9 mouse cellular contexts compared by ENCODE assay signal in the genomic region with DNA sequence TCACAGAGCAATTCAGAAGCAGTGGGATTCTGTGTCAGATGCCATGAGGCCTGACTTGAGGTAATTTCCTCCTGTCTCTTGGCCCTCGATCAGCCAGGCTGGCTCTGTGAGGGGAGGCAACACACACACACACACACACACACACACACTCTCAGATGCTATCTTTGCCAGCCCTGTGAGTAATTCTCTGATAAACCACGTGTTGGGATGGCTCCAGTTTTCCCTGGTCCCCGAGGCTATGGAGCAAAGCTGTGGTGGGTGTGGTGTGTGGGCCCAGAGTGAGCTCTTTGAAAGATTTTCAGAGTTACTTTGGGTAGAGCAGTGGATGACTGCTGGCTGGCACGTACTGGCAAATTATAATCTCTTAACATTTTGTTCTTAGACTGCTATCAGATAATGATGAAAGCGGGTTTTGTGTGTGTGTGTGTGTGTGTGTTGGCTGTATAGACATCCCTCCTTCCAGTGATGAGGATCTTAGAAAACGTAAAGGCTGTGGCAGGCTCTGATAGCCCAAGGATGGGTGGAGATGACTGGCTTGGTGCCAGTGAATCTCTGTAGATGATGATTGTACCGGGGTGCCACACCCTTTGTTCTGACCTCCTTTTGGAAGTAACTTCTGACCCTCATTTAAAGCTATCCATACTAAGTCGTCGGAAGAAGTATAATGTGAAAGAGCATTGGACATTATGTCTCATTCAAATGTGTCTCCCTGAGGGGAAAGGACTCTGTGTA.
DNase-seq lines count a peak whose midpoint lies in the region; ATAC-seq and TF ChIP-seq lines count a peak whose summit lies in the region.
"Had no signal": no experiment of that assay in that cellular context is flagged by ENCODE, and none has a peak within 500 bp of the region (broad histone marks: within the 10 kb centered on the region; RNA-seq: fewer than 3 reads in every experiment).

No protein-coding gene starts in this region.

- no peaks in the 10 kb centered on the region for H3K36me3 ChIP-seq in heart, embryonic 13.5 days
- H3K36me3 ChIP-seq in thymus, adult 2 months (ENCODE audit: control insufficient read depth, insufficient read depth, low read length), result no peaks in the 10 kb centered on the region
- H3K36me3 ChIP-seq in kidney, adult 2 months (ENCODE audit: control insufficient read depth, insufficient read depth, low read length), result no peaks in the 10 kb centered on the region

- H3K27ac ChIP-seq in heart, embryonic 13.5 days (replicated peaks), result peak overlapping the region; percentile 58; the same call in 1 of the 2 replicates
- H3K27ac ChIP-seq in thymus, adult 2 months (ENCODE audit: control insufficient read depth, insufficient read depth, low read length), result no peak overlapping the region
- no peak overlapping the region; the same call in 1 of the 2 replicates for H3K27ac ChIP-seq in kidney, adult 2 months (ENCODE audit: insufficient read depth, low read depth, low read length)

- peaks cover 76% of the 10 kb centered on the region for H3K4me1 ChIP-seq in heart, embryonic 13.5 days
- no peaks in the 10 kb centered on the region for H3K4me1 ChIP-seq in thymus, adult 2 months (replicated peaks; ENCODE audit: control insufficient read depth, insufficient read depth, low read length)
- peaks cover 20% of the 10 kb centered on the region for H3K4me1 ChIP-seq in kidney, adult 2 months (ENCODE audit: control insufficient read depth, insufficient read depth, low read length)

- no peak for ATAC-seq in heart, embryonic 13.5 days (ENCODE audit: extremely low read depth, insufficient number of reproducible peaks, low FRiP score, low TSS enrichment)

- TF ChIP-seq POLR2A in thymus, adult 2 months (IDR thresholded peaks at IDR 0.05; ENCODE audit: control insufficient read depth, extremely low read depth, insufficient read depth, low read length, poor library complexity), result no peak
- no peak for TF ChIP-seq POLR2A in kidney, adult 2 months (IDR thresholded peaks at IDR 0.05; ENCODE audit: low read depth, low read length)

- no peaks in the 10 kb centered on the region for H3K9me3 ChIP-seq in heart, embryonic 13.5 days

- no peak overlapping the region for H3K9ac ChIP-seq in heart, embryonic 13.5 days

- no peak for DNase-seq in heart, postnatal 36 days
- DNase-seq in adrenal gland, postnatal 10 days, result peak; percentile 50
- DNase-seq in frontal cortex, postnatal 36 days (ENCODE audit: low spot score in 2 of 2), result peak; percentile 73 to 74
- peak; percentile 44 for DNase-seq in lung, postnatal 14 days
- DNase-seq in liver, result no peak
- DNase-seq in thymus, adult 2 months, result no peak
- no peak for DNase-seq in kidney, adult 2 months

- 55% methylated on average over 9 of the region's 9 CpGs for WGBS in heart, embryonic 13.5 days
- WGBS in thymus, adult 2 months, result 85% methylated on average over 9 of the region's 9 CpGs
- WGBS in kidney, adult 2 months, result 58% methylated on average over 9 of the region's 9 CpGs

- intact Hi-C loops in heart, postnatal 36 days (cut with DNase I), result loop anchor here (2.0 kb wide), 1 partner anchor 24 kb away; no protein-coding TSS in a partner anchor

- no peak overlapping the region for H3K4me2 ChIP-seq in heart, embryonic 13.5 days

- TF ChIP-seq CTCF in thymus, adult 2 months (IDR thresholded peaks at IDR 0.05; ENCODE audit: borderline replicate concordance, control insufficient read depth, extremely low read depth, insufficient read depth, low read length, poor library complexity), result no peak
- TF ChIP-seq CTCF in kidney, adult 2 months (conservative IDR thresholded peaks at IDR 0.05; ENCODE audit: insufficient read depth, insufficient read length, low read depth, low read length), result no peak

- H3K27me3 ChIP-seq in heart, embryonic 13.5 days (replicated peaks), result no peaks in the 10 kb centered on the region
- H3K27me3 ChIP-seq in thymus, adult 2 months (ENCODE audit: control insufficient read depth, insufficient read depth, low read length), result no peaks in the 10 kb centered on the region
- H3K27me3 ChIP-seq in kidney, adult 2 months (replicated peaks; ENCODE audit: control insufficient read depth, insufficient read depth, low read length), result no peaks in the 10 kb centered on the region

- no peak overlapping the region for H3K4me3 ChIP-seq in heart, embryonic 13.5 days
- no peak overlapping the region for H3K4me3 ChIP-seq in thymus, adult 2 months (ENCODE audit: control insufficient read depth, insufficient read depth, low read length)
- H3K4me3 ChIP-seq in kidney, adult 2 months (ENCODE audit: insufficient read depth, low read depth, low read length), result no peak overlapping the region
- H3K4me3 ChIP-seq: erythroblast, embryonic 14.5 days had no signal

Comparison
In these comparisons a context has a peak if more than half of its experiments do, and no peak if none do; other contexts are left out.
1. DNase-seq: peak in adrenal gland, postnatal 10 days (single experiment), frontal cortex, postnatal 36 days (2 of 2) and lung, postnatal 14 days (single experiment); none in heart, postnatal 36 days (0 of 2), liver (single experiment), thymus, adult 2 months (single experiment) and kidney, adult 2 months (single experiment).